Mouse (Mus musculus): Measurements from ENCODE around the gene Ppp1r12b.

GRCm38 (mm10) chr1:134796076-134796475, 159.7 kb downstream of the Ppp1r12b start:
- TF ChIP-seq TBP (conservative IDR thresholded peaks at IDR 0.05; ENCODE audit: low read depth, low read length) (no peak), PAX5 (IDR thresholded peaks at IDR 0.05; ENCODE audit: low read length) (no peak), CTCF (conservative IDR thresholded peaks at IDR 0.05 in 1 of 2, IDR thresholded peaks at IDR 0.05 in 1 of 2; ENCODE audit: low read depth in 2 of 2, low read length in 2 of 2) (no peak), BHLHE40 (IDR thresholded peaks at IDR 0.05; ENCODE audit: low read depth, low read length) (no peak), E2F4 (IDR thresholded peaks at IDR 0.05; ENCODE audit: insufficient replicate concordance, low read depth, low read length) (no peak), ZNF384 (IDR thresholded peaks at IDR 0.05; ENCODE audit: low read depth, low read length) (no peak)

Data from CH12.LX (cell line).